11 mouse cellular contexts compared by ENCODE assay signal in the genomic region with DNA sequence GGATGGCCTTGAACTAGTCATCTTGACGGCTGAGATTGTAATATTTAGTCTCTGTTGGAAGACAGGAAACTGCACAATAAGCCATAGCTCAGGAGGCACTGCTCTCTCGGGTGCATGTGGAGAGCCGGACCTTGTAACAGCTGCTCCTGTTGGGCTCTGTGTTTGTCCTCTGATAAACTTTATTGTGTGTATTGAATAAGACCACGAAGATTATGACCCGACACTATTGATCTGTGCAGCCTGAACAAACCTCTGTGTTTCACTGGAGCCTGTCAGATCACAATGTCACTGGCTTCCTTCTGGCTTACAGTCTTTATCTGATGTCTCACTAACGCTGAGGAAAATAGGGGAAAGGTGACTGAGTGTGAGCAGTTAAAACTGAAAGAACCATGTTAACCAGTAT.
A peak's percentile ranks its signal among the peaks of the same experiment; 100 is the strongest.
DNase-seq lines count a peak whose midpoint lies in the region; ATAC-seq lines count a peak whose summit lies in the region.
"Had no signal": no experiment of that assay in that cellular context is flagged by ENCODE, and none has a peak within 500 bp of the region (broad histone marks: within the 10 kb centered on the region; RNA-seq: fewer than 3 reads in every experiment).

No protein-coding gene starts in this region.

- no peaks in the 10 kb centered on the region for H3K27me3 ChIP-seq in forebrain, embryonic 12.5 days
- H3K27me3 ChIP-seq in forebrain, embryonic 10.5 days (ENCODE audit: poor library complexity, severe bottlenecking), result no peaks in the 10 kb centered on the region
- no peaks in the 10 kb centered on the region for H3K27me3 ChIP-seq in hindbrain, embryonic 16.5 days (replicated peaks; ENCODE audit: control insufficient read depth, insufficient read depth, low read length)
- H3K27me3 ChIP-seq in midbrain, embryonic 14.5 days (ENCODE audit: control insufficient read depth, insufficient read depth, low read length), result no peaks in the 10 kb centered on the region
- H3K27me3 ChIP-seq in kidney, embryonic 14.5 days (ENCODE audit: control insufficient read depth, insufficient read depth, low read length), result no peaks in the 10 kb centered on the region
- H3K27me3 ChIP-seq: limb, embryonic 12.5 days had no signal

- 50% methylated on average over 6 of the region's 6 CpGs for WGBS in forebrain, embryonic 12.5 days
- 73% methylated on average over 6 of the region's 6 CpGs for WGBS in forebrain, embryonic 10.5 days
- 25% methylated on average over 6 of the region's 6 CpGs for WGBS in hindbrain, embryonic 16.5 days
- 16% methylated on average over 6 of the region's 6 CpGs for WGBS in midbrain, embryonic 14.5 days
- 67% methylated on average over 6 of the region's 6 CpGs for WGBS in kidney, embryonic 14.5 days

- H3K36me3 ChIP-seq in forebrain, embryonic 12.5 days (replicated peaks), result no peaks in the 10 kb centered on the region
- no peaks in the 10 kb centered on the region for H3K36me3 ChIP-seq in forebrain, embryonic 10.5 days (replicated peaks)
- peaks cover 9% of the 10 kb centered on the region for H3K36me3 ChIP-seq in hindbrain, embryonic 16.5 days (ENCODE audit: control insufficient read depth, insufficient read depth, low read length)
- peaks cover 45% of the 10 kb centered on the region for H3K36me3 ChIP-seq in midbrain, embryonic 14.5 days (ENCODE audit: control insufficient read depth, insufficient read depth, low read length)
- no peaks in the 10 kb centered on the region for H3K36me3 ChIP-seq in kidney, embryonic 14.5 days (ENCODE audit: control insufficient read depth, insufficient read depth, low read length)
- H3K36me3 ChIP-seq: limb, embryonic 12.5 days had no signal

- H3K4me3 ChIP-seq in forebrain, embryonic 12.5 days (replicated peaks), result no peak overlapping the region
- no peak overlapping the region for H3K4me3 ChIP-seq in forebrain, embryonic 10.5 days
- H3K4me3 ChIP-seq in brown adipose tissue, adult 24 weeks (ENCODE audit: insufficient read depth, low read depth, low read length), result no peak overlapping the region
- no peak overlapping the region for H3K4me3 ChIP-seq in hindbrain, embryonic 16.5 days (ENCODE audit: low read length)
- H3K4me3 ChIP-seq in midbrain, embryonic 14.5 days (replicated peaks; ENCODE audit: low read depth, low read length), result no peak overlapping the region
- H3K4me3 ChIP-seq in kidney, embryonic 14.5 days (ENCODE audit: low read length), result no peak overlapping the region
- H3K4me3 ChIP-seq: limb, embryonic 12.5 days had no signal

- H3K27ac ChIP-seq in forebrain, embryonic 12.5 days, result no peak overlapping the region
- H3K27ac ChIP-seq in forebrain, embryonic 10.5 days, result no peak overlapping the region
- H3K27ac ChIP-seq in brown adipose tissue, adult 24 weeks (replicated peaks; ENCODE audit: low read depth, low read length), result peak overlapping the region; percentile 35
- peak overlapping the region; percentile 65 for H3K27ac ChIP-seq in hindbrain, embryonic 16.5 days (ENCODE audit: low read depth, low read length)
- H3K27ac ChIP-seq in midbrain, embryonic 14.5 days (replicated peaks; ENCODE audit: low read depth, low read length), result peak overlapping the region; percentile 57
- no peak overlapping the region for H3K27ac ChIP-seq in kidney, embryonic 14.5 days (ENCODE audit: low read depth, low read length)
- H3K27ac ChIP-seq: limb, embryonic 12.5 days had no signal

- H3K4me2 ChIP-seq in forebrain, embryonic 12.5 days, result no peak overlapping the region
- H3K4me2 ChIP-seq in hindbrain, embryonic 16.5 days (ENCODE audit: low read length), result no peak overlapping the region
- H3K4me2 ChIP-seq in midbrain, embryonic 14.5 days (ENCODE audit: low read length), result peak overlapping the region; percentile 10; the same call in 1 of the 2 replicates
- no peak overlapping the region for H3K4me2 ChIP-seq in kidney, embryonic 14.5 days (replicated peaks; ENCODE audit: low read depth, low read length)
- H3K4me2 ChIP-seq: limb, embryonic 12.5 days had no signal

- ATAC-seq in forebrain, embryonic 12.5 days (ENCODE audit: low FRiP score), result 0 out of 2 replicates have a peak, but pooled peaks have one; percentile 42
- ATAC-seq in hindbrain, embryonic 16.5 days, result peak; percentile 53
- no peak for ATAC-seq in midbrain, embryonic 14.5 days (ENCODE audit: low FRiP score, low TSS enrichment)
- no peak for ATAC-seq in inflammation-experienced regulatory T-cells, adult 6 months
- ATAC-seq in kidney, embryonic 14.5 days (ENCODE audit: low FRiP score, low TSS enrichment), result no peak

- peaks cover 26% of the 10 kb centered on the region for H3K4me1 ChIP-seq in forebrain, embryonic 12.5 days
- peaks cover 28% of the 10 kb centered on the region for H3K4me1 ChIP-seq in forebrain, embryonic 10.5 days
- H3K4me1 ChIP-seq in brown adipose tissue, adult 24 weeks (ENCODE audit: control insufficient read depth, insufficient read depth, insufficient read length, low read length), result peaks cover 9% of the 10 kb centered on the region
- peaks cover 7% of the 10 kb centered on the region for H3K4me1 ChIP-seq in hindbrain, embryonic 16.5 days (ENCODE audit: control insufficient read depth, insufficient read depth, low read depth, low read length)
- H3K4me1 ChIP-seq in midbrain, embryonic 14.5 days (ENCODE audit: control insufficient read depth, insufficient read depth, low read length), result peaks cover 15% of the 10 kb centered on the region
- H3K4me1 ChIP-seq in kidney, embryonic 14.5 days (ENCODE audit: control insufficient read depth, insufficient read depth, low read length), result no peaks in the 10 kb centered on the region
- H3K4me1 ChIP-seq: limb, embryonic 12.5 days had no signal

- no peaks in the 10 kb centered on the region for H3K9me3 ChIP-seq in forebrain, embryonic 12.5 days
- no peaks in the 10 kb centered on the region for H3K9me3 ChIP-seq in forebrain, embryonic 10.5 days
- H3K9me3 ChIP-seq in hindbrain, embryonic 16.5 days (ENCODE audit: control insufficient read depth, low read length), result no peaks in the 10 kb centered on the region
- no peaks in the 10 kb centered on the region for H3K9me3 ChIP-seq in midbrain, embryonic 14.5 days (ENCODE audit: control insufficient read depth, low read length)
- no peaks in the 10 kb centered on the region for H3K9me3 ChIP-seq in kidney, embryonic 14.5 days (ENCODE audit: control insufficient read depth, low read length)
- H3K9me3 ChIP-seq: limb, embryonic 12.5 days had no signal

- H3K9ac ChIP-seq in forebrain, embryonic 12.5 days, result no peak overlapping the region
- no peak overlapping the region for H3K9ac ChIP-seq in hindbrain, embryonic 16.5 days (ENCODE audit: low read depth, low read length)
- no peak overlapping the region for H3K9ac ChIP-seq in midbrain, embryonic 14.5 days (replicated peaks; ENCODE audit: low read length)
- no peak overlapping the region for H3K9ac ChIP-seq in kidney, embryonic 14.5 days (ENCODE audit: low read depth, low read length)
- H3K9ac ChIP-seq: limb, embryonic 12.5 days had no signal

- DNase-seq in forebrain, embryonic 10.5 days (ENCODE audit: extremely low spot score, low spot score), result no peak
- DNase-seq in midbrain, embryonic 14.5 days, result no peak
- no peak for DNase-seq in adipocyte (ENCODE audit: low spot score)
- DNase-seq: kidney, adult 8-10 months; lung, postnatal 4 days had no signal

Comparison
In these comparisons a context has a peak if more than half of its experiments do, and no peak if none do; other contexts are left out.
1. ATAC-seq: peak in forebrain, embryonic 12.5 days (single experiment) and hindbrain, embryonic 16.5 days (single experiment); none in midbrain, embryonic 14.5 days (single experiment), inflammation-experienced regulatory T-cells, adult 6 months (single experiment) and kidney, embryonic 14.5 days (single experiment).
2. H3K27ac ChIP-seq: peak in brown adipose tissue, adult 24 weeks (single experiment), hindbrain, embryonic 16.5 days (single experiment) and midbrain, embryonic 14.5 days (single experiment); none in forebrain, embryonic 12.5 days (single experiment), forebrain, embryonic 10.5 days (single experiment) and kidney, embryonic 14.5 days (single experiment).